Mouse (Mus musculus): ENCODE data around the gene Grm2. TPM values are rescaled to one million over a fixed set of nuclear protein-coding genes. Genes with fewer than 3 reads are reported as not detected.
A peak's percentile ranks its signal among the peaks of the same experiment; 100 is the strongest.

The Grm2 gene
- polyA plus RNA-seq, 1 experiment, result 13.3 TPM

- no peak for DNase-seq (ENCODE audit: low read depth)
- TF ChIP-seq POLR2A (IDR thresholded peaks at IDR 0.05; ENCODE audit: borderline replicate concordance, extremely low read depth, insufficient read depth, insufficient read length, poor library complexity, severe bottlenecking) (no peak), CTCF (IDR thresholded peaks at IDR 0.05; ENCODE audit: borderline replicate concordance, extremely low read depth, insufficient read depth, insufficient read length) (no peak)
These were observed 20.7 kb upstream of the Grm2 start for GRCm38 (mm10) chr9:106676571-106676970.

- no peak for DNase-seq (ENCODE audit: low read depth)
- TF ChIP-seq CTCF (IDR thresholded peaks at IDR 0.05; ENCODE audit: borderline replicate concordance, extremely low read depth, insufficient read depth, insufficient read length) (no peak), POLR2A (IDR thresholded peaks at IDR 0.05; ENCODE audit: borderline replicate concordance, extremely low read depth, insufficient read depth, insufficient read length, poor library complexity, severe bottlenecking) (no peak)
These were observed 20.1 kb upstream of the Grm2 start for GRCm38 (mm10) chr9:106675965-106676364.

GRCm38 (mm10) chr9:106675480-106675879, 19.6 kb upstream of the Grm2 start:
- peak; percentile 91 for TF ChIP-seq CTCF (IDR thresholded peaks at IDR 0.05; ENCODE audit: borderline replicate concordance, extremely low read depth, insufficient read depth, insufficient read length)
- TF ChIP-seq POLR2A (IDR thresholded peaks at IDR 0.05; ENCODE audit: borderline replicate concordance, extremely low read depth, insufficient read depth, insufficient read length, poor library complexity, severe bottlenecking), result no peak
- peak; percentile 87 for DNase-seq (ENCODE audit: low read depth)

GRCm38 (mm10) chr9:106673860-106674259, 18.0 kb upstream of the Grm2 start:
- no peak for DNase-seq (ENCODE audit: low read depth)
- TF ChIP-seq CTCF (IDR thresholded peaks at IDR 0.05; ENCODE audit: borderline replicate concordance, extremely low read depth, insufficient read depth, insufficient read length), result no peak
- no peak for TF ChIP-seq POLR2A (IDR thresholded peaks at IDR 0.05; ENCODE audit: borderline replicate concordance, extremely low read depth, insufficient read depth, insufficient read length, poor library complexity, severe bottlenecking)

GRCm38 (mm10) chr9:106664856-106665255, 9.0 kb upstream of the Grm2 start:
- no peak for TF ChIP-seq POLR2A (IDR thresholded peaks at IDR 0.05; ENCODE audit: borderline replicate concordance, extremely low read depth, insufficient read depth, insufficient read length, poor library complexity, severe bottlenecking)
- no peak for TF ChIP-seq CTCF (IDR thresholded peaks at IDR 0.05; ENCODE audit: borderline replicate concordance, extremely low read depth, insufficient read depth, insufficient read length)
- no peak for DNase-seq (ENCODE audit: low read depth)

- DNase-seq (ENCODE audit: low read depth), result peak; percentile 91
- TF ChIP-seq POLR2A (IDR thresholded peaks at IDR 0.05; ENCODE audit: borderline replicate concordance, extremely low read depth, insufficient read depth, insufficient read length, poor library complexity, severe bottlenecking) (0 out of 2 replicates have a peak, but pooled peaks have one; percentile 14), CTCF (IDR thresholded peaks at IDR 0.05; ENCODE audit: borderline replicate concordance, extremely low read depth, insufficient read depth, insufficient read length) (no peak)
These were observed 8.6 kb upstream of the Grm2 start for GRCm38 (mm10) chr9:106664433-106664832.

GRCm38 (mm10) chr9:106663200-106663599, 7.3 kb upstream of the Grm2 start:
- peak; percentile 15 for DNase-seq (ENCODE audit: low read depth)

GRCm38 (mm10) chr9:106659935-106660334, 4.1 kb upstream of the Grm2 start:
- TF ChIP-seq CTCF (IDR thresholded peaks at IDR 0.05; ENCODE audit: borderline replicate concordance, extremely low read depth, insufficient read depth, insufficient read length) (no peak), POLR2A (IDR thresholded peaks at IDR 0.05; ENCODE audit: borderline replicate concordance, extremely low read depth, insufficient read depth, insufficient read length, poor library complexity, severe bottlenecking) (no peak)
- DNase-seq (ENCODE audit: low read depth), result no peak

More at GRCm38 (mm10) chr9:106663200-106663599, 7.3 kb upstream of the Grm2 start:
- no peak for TF ChIP-seq POLR2A (IDR thresholded peaks at IDR 0.05; ENCODE audit: borderline replicate concordance, extremely low read depth, insufficient read depth, insufficient read length, poor library complexity, severe bottlenecking)

- DNase-seq (ENCODE audit: low read depth), result no peak
- TF ChIP-seq POLR2A (IDR thresholded peaks at IDR 0.05; ENCODE audit: borderline replicate concordance, extremely low read depth, insufficient read depth, insufficient read length, poor library complexity, severe bottlenecking), result no peak
These were observed 3.6 kb upstream of the Grm2 start for GRCm38 (mm10) chr9:106659441-106659840.

- TF ChIP-seq POLR2A (IDR thresholded peaks at IDR 0.05; ENCODE audit: borderline replicate concordance, extremely low read depth, insufficient read depth, insufficient read length, poor library complexity, severe bottlenecking), result no peak
- TF ChIP-seq CTCF (IDR thresholded peaks at IDR 0.05; ENCODE audit: borderline replicate concordance, extremely low read depth, insufficient read depth, insufficient read length), result no peak
- peak; percentile 29 for DNase-seq (ENCODE audit: low read depth)
These were observed 1.7 kb upstream of the Grm2 start for GRCm38 (mm10) chr9:106657592-106657991.

GRCm38 (mm10) chr9:106656820-106657219, 938 bp upstream of the Grm2 start:
- no peak for DNase-seq (ENCODE audit: low read depth)
- no peak for TF ChIP-seq CTCF (IDR thresholded peaks at IDR 0.05; ENCODE audit: borderline replicate concordance, extremely low read depth, insufficient read depth, insufficient read length)
- TF ChIP-seq POLR2A (IDR thresholded peaks at IDR 0.05; ENCODE audit: borderline replicate concordance, extremely low read depth, insufficient read depth, insufficient read length, poor library complexity, severe bottlenecking), result no peak

GRCm38 (mm10) chr9:106652720-106653119, 3.2 kb downstream of the Grm2 start:
- TF ChIP-seq CTCF (IDR thresholded peaks at IDR 0.05; ENCODE audit: borderline replicate concordance, extremely low read depth, insufficient read depth, insufficient read length) (peak; percentile 56), POLR2A (IDR thresholded peaks at IDR 0.05; ENCODE audit: borderline replicate concordance, extremely low read depth, insufficient read depth, insufficient read length, poor library complexity, severe bottlenecking) (no peak)
- DNase-seq (ENCODE audit: low read depth), result no peak

- DNase-seq (ENCODE audit: low read depth), result no peak
- no peak for TF ChIP-seq CTCF (IDR thresholded peaks at IDR 0.05; ENCODE audit: borderline replicate concordance, extremely low read depth, insufficient read depth, insufficient read length)
- no peak for TF ChIP-seq POLR2A (IDR thresholded peaks at IDR 0.05; ENCODE audit: borderline replicate concordance, extremely low read depth, insufficient read depth, insufficient read length, poor library complexity, severe bottlenecking)
These were observed 8.7 kb downstream of the Grm2 start for GRCm38 (mm10) chr9:106647226-106647625.

Measured in brain, embryonic 14.5 days (tissue).